Mouse (Mus musculus): ENCODE results near the gene Rtp4.

DNA sequence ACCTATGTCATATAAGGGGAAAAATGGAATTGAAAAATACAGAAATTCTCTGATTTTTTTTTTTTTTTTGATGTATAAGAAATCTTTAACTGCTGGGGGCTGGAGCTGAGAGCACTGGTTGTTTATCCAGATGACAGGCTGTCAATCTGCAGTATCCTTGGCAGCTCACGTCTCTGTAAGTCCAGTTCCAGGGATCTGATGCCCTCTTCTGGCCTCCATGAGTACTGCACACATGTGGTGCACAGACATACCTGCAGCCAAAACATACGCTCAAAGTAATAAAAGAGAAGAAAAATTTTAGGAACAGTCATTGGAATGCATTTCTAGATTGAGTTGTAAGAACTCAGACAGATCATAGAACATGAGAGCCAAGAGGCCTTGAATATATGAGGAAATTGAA lies 112.6 kb downstream of the Rtp4 start:
- TF ChIP-seq CTCF (IDR thresholded peaks at IDR 0.05; ENCODE audit: low read depth): peak; percentile 53
- no peak for TF ChIP-seq EP300 (IDR thresholded peaks at IDR 0.05; ENCODE audit: low read depth)
